Mouse (Mus musculus) left cerebral cortex, postnatal 36 days (tissue): ENCODE measurements around the gene Zfp931. TPM values are rescaled to one million over a fixed set of nuclear protein-coding genes. Genes with fewer than 3 reads are reported as not detected.
"Not testable (repeated sequence)": the region's sequence is repeated elsewhere in the genome, so short reads cannot be mapped to it uniquely, and the experiment has no call there.

Experiments used
- DNase-seq, 2 experiments: peaks; one replicate each; pipeline ENCODE4 v3.0.0; 2021 to 2022; ENCODE audit warnings: low spot score in 2 of 2, mixed read lengths in 1 of 2
- intact Hi-C: fragments of 180-260 bp; cut with DNase I; formaldehyde crosslinking; loops from one replicate; pipeline ENCODE4 v1.15.1; 2025
- total RNA-seq, 2 experiments: library from RNA; stranded (reverse); gene quantifications; 2 replicates each; pipeline ENCODE4 v1.2.3; 2021

Zfp931 gene
- total RNA-seq, 2 experiments from 2014 or later: 18.6 to 24.1 TPM

DNA sequence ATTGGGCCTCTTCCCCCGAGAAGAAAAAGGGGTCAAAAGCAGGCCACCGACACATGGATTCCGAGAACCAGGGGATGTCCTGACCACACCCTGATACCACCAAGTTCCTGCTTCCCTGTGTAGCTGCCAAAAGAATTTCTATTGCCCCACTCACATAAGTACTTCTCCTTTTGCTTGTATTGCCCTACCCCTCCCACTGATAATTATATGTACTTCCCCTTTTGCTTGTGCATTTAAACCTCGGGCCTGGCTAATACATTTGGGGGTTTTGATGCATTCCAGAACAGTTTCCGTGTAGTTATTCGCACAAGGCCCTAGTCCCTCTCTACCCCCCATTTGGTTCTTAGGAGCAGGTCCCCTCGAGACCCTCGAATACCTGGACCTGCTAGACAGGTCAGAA is 57.5 kb downstream of the Zfp931 start:
- intact Hi-C loops, DNase-seq: not testable (repeated sequence)

DNA sequence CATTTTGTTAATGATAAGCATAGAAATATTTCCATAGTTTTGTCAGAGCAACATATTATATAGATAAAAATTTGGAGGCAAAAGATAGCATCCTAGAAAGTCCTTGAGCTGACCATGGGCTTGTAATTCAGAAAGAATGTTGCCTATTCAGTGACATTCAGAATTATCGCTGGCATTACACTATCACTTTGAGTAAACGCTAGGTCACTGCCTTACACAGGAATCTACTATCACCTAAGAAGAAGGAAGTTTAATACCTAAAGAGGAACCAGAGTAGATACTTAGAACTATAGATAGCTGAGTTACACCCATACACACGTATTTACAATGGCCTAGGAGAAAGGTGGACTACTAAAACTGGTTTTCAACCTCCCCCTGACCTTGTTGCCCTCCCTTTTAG is 58.8 kb downstream of the Zfp931 start:
- DNase-seq, intact Hi-C loops: not testable (repeated sequence)

Other genes starting within 250 kb of the Zfp931 start
- 100 to 1,000 TPM; 109 to 131 TPM for gene Gm14325, start 238.1 kb downstream of the Zfp931 start, total RNA-seq
- 1 to 10 TPM; 5.3 to 6.4 TPM for gene Gm14327, start 181.4 kb downstream of the Zfp931 start, total RNA-seq
- gene Zfp972, start 152.9 kb downstream of the Zfp931 start, total RNA-seq: 1 to 10 TPM in 1 of 2 experiments, under 1 TPM in 1; 0.84 to 1.1 TPM
- gene Gm14326, start 121.2 kb downstream of the Zfp931 start, total RNA-seq: 10 to 100 TPM; 48.8 to 50.2 TPM
- gene Zfp971, start 55.2 kb downstream of the Zfp931 start, total RNA-seq: 10 to 100 TPM; 19.6 to 22.0 TPM
- gene Phactr3, start 40.5 kb upstream of the Zfp931 start, total RNA-seq: 100 to 1,000 TPM; 163 to 164 TPM